Comparison of ENCODE assay signal across 12 mouse cellular contexts in the genomic region with DNA sequence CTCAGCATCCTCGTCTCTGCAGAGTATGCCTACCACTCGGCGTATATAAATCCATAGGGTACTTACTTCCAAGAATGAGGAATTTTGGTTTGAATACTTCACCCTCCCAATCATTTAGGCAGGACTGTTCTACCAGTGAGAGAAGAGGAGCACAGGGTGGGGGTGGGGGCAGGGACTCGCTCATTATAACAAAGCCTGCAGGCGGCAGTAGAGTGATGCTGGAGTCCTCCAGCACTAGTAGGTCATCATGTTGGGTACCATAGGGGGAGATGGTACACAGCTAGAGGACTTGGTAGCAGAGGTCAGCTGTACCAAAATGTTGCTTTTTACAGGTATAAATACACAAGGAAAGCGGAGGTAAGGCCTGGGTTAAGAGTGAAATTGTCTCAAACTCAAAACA. TPM values are rescaled to one million over a fixed set of nuclear protein-coding genes. Genes with fewer than 3 reads are reported as not detected.
DNase-seq lines count a peak whose midpoint lies in the region; ATAC-seq and TF ChIP-seq lines count a peak whose summit lies in the region.
"Had no signal": no experiment of that assay in that cellular context is flagged by ENCODE, and none has a peak within 500 bp of the region (broad histone marks: within the 10 kb centered on the region; RNA-seq: fewer than 3 reads in every experiment).

No protein-coding gene starts in this region.

- no peak for ATAC-seq in hindbrain, embryonic 12.5 days (ENCODE audit: low FRiP score)
- ATAC-seq: Patski had no signal

- TF ChIP-seq CTCF in layer of hippocampus, adult 2 months (conservative IDR thresholded peaks at IDR 0.05): peak; percentile 57
- TF ChIP-seq CTCF in E14TG2a.4 (conservative IDR thresholded peaks at IDR 0.05; ENCODE audit: low read length): peak; percentile 20; the same call in 1 of the 2 replicates

- intact Hi-C loops in gastrocnemius, postnatal 14 days (cut with DNase I; ENCODE audit: low total_unique reads): no loop called here

- peaks cover 32% of the 10 kb centered on the region for H3K27me3 ChIP-seq in E14TG2a.4 (ENCODE audit: insufficient read depth, low read length)
- no peaks in the 10 kb centered on the region; the same call in 1 of the 2 replicates for H3K27me3 ChIP-seq in hindbrain, embryonic 12.5 days
- H3K27me3 ChIP-seq: Patski had no signal

- peaks cover 27% of the 10 kb centered on the region for H3K4me1 ChIP-seq in E14TG2a.4 (replicated peaks; ENCODE audit: low read depth, low read length)
- H3K4me1 ChIP-seq in hindbrain, embryonic 12.5 days: peaks cover 12% of the 10 kb centered on the region

- DNase-seq in layer of hippocampus, adult 2 months (ENCODE audit: low spot score in 2 of 2): no peak
- DNase-seq in layer of hippocampus, postnatal 25 days (ENCODE audit: extremely low spot score in 1 of 2, low spot score in 1 of 2): no peak
- DNase-seq in 3T3-L1 (ENCODE audit: low read depth, low spot score): peak; percentile 26
- peak; percentile 71 for DNase-seq in induced T-regulatory cell, adult 2 months (ENCODE audit: low read depth)
- no peak for DNase-seq in lung, postnatal 36 days
- DNase-seq in gastrocnemius, postnatal 14 days: no peak
- DNase-seq: adrenal gland, adult 8-10 months; kidney, adult 9 months; layer of hippocampus, adult 9-11 months had no signal

- H3K9me3 ChIP-seq in E14TG2a.4 (ENCODE audit: low read length): no peaks in the 10 kb centered on the region
- H3K9me3 ChIP-seq in hindbrain, embryonic 12.5 days (replicated peaks): no peaks in the 10 kb centered on the region

- 85% methylated on average over 6 of the region's 6 CpGs for WGBS in hindbrain, embryonic 12.5 days

- H3K36me3 ChIP-seq in E14TG2a.4 (ENCODE audit: insufficient read depth, low read length): peaks cover 11% of the 10 kb centered on the region; the same call in 1 of the 2 replicates
- H3K36me3 ChIP-seq in hindbrain, embryonic 12.5 days: no peaks in the 10 kb centered on the region

- H3K4me2 ChIP-seq in hindbrain, embryonic 12.5 days (replicated peaks): no peak overlapping the region

- no peak overlapping the region for H3K4me3 ChIP-seq in layer of hippocampus, adult 2 months
- no peak overlapping the region for H3K4me3 ChIP-seq in E14TG2a.4 (replicated peaks; ENCODE audit: low read length)
- H3K4me3 ChIP-seq in hindbrain, embryonic 12.5 days: no peak overlapping the region

- H3K27ac ChIP-seq in layer of hippocampus, adult 2 months: no peak overlapping the region
- no peak overlapping the region for H3K27ac ChIP-seq in hindbrain, embryonic 12.5 days

- no peak overlapping the region for H3K9ac ChIP-seq in hindbrain, embryonic 12.5 days

RNA-seq across cellular contexts. Expression of a gene that starts 3.6 kb away (rescaled TPM):
- 10 to 100 TPM; 10.7 to 11.7 TPM for total RNA-seq in layer of hippocampus, adult 2 months (2021)
- 10 to 100 TPM; 13.9 to 14.9 TPM for total RNA-seq in layer of hippocampus, postnatal 25 days (2021)
- 14.5 and 15.3 TPM in 2 replicates for polyA plus RNA-seq in hindbrain, embryonic 12.5 days (2016; fragmentation: Nextera tagmentation; extraction: Ambion mirVana)
- total RNA-seq in gastrocnemius, postnatal 14 days (2021): 10 to 100 TPM; 19.9 to 28.3 TPM

RNA-seq across cellular contexts. Expression of a gene that starts 14.6 kb away (rescaled TPM):
- total RNA-seq in layer of hippocampus, adult 2 months (2021): 10 to 100 TPM; 22.0 to 27.1 TPM
- 10 to 100 TPM; 22.4 to 24.8 TPM for total RNA-seq in layer of hippocampus, postnatal 25 days (2021)
- polyA plus RNA-seq in hindbrain, embryonic 12.5 days (2016; fragmentation: Nextera tagmentation; extraction: Ambion mirVana): 16.8 and 19.4 TPM in 2 replicates
- 1 to 10 TPM; 4.9 to 7.2 TPM for total RNA-seq in gastrocnemius, postnatal 14 days (2021)

RNA-seq across cellular contexts. Expression of a gene that starts 42.5 kb away (rescaled TPM):
- 1 to 10 TPM; 2.2 to 2.5 TPM for total RNA-seq in layer of hippocampus, adult 2 months (2021)
- 1 to 10 TPM; 2.4 to 2.5 TPM for total RNA-seq in layer of hippocampus, postnatal 25 days (2021)
- 22.4 and 23.2 TPM in 2 replicates for polyA plus RNA-seq in hindbrain, embryonic 12.5 days (2016; fragmentation: Nextera tagmentation; extraction: Ambion mirVana)
- 1 to 10 TPM; 6.8 to 9.9 TPM for total RNA-seq in gastrocnemius, postnatal 14 days (2021)

RNA-seq across cellular contexts. Expression of a gene that starts 51.6 kb away (rescaled TPM):
- 10 to 100 TPM; 33.4 to 34.2 TPM for total RNA-seq in layer of hippocampus, adult 2 months (2021)
- total RNA-seq in layer of hippocampus, postnatal 25 days (2021): 10 to 100 TPM; 32.9 to 33.5 TPM
- polyA plus RNA-seq in hindbrain, embryonic 12.5 days (2016; fragmentation: Nextera tagmentation; extraction: Ambion mirVana): 18.3 and 20.9 TPM in 2 replicates
- total RNA-seq in gastrocnemius, postnatal 14 days (2021): 10 to 100 TPM; 29.9 to 37.2 TPM

Comparison
In these comparisons a context has a peak if more than half of its experiments do, and no peak if none do; other contexts are left out.
1. DNase-seq: peak in 3T3-L1 (single experiment) and induced T-regulatory cell, adult 2 months (single experiment); none in layer of hippocampus, adult 2 months (0 of 2), layer of hippocampus, postnatal 25 days (0 of 2), lung, postnatal 36 days (single experiment) and gastrocnemius, postnatal 14 days (single experiment).